Mouse (Mus musculus): ENCODE data around the gene Large1.
"Not testable (repeated sequence)": the region's sequence is repeated elsewhere in the genome, so short reads cannot be mapped to it uniquely, and the experiment has no call there.

The Large1 gene

DNA sequence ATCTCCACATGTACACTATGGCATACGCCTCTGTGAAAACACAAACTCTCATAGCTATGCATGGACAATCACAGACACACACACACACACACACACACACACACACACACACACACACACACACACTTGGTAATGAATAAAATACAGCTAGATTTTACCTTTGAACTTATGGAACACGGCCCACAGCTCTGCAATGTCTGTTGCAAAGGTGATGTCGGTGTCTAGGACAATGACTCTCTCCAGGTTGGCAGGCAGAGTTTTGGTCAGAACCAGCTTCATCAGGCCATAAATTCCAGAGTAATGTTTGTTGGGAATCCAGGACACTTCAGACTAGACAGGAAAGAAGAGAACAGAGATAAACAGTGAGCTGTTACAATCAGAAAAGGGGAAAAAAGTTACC lies 305.2 kb downstream of the Large1 start:
- in situ Hi-C loops (cut with MboI; ENCODE audit: low sequenced_read_pairs): no loop called here

DNA sequence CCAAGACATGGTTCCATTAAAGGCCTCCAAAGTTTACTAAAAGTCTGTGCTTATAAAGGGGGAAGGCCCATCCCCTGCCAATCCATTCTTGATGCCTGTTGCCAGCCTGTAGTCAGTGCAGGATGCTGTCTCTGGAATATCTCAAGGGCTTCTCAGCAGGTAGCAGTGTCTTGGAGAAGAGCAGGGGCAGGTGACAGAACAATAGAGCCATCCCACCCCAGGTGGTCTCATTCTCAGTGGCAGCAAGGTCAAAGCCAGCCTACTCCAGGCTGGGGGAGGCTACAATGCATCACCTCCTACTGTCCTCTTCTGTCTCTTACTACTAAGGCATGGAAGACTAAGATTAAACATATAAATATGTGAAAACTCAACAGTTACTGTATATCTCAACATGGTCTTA lies 323.6 kb downstream of the Large1 start:
- in situ Hi-C loops (cut with MboI; ENCODE audit: low sequenced_read_pairs): no loop called here

GRCm38 (mm10) chr8:73018241-73018640 lies 335.1 kb downstream of the Large1 start:
- in situ Hi-C loops (cut with MboI; ENCODE audit: low sequenced_read_pairs): no loop called here

DNA sequence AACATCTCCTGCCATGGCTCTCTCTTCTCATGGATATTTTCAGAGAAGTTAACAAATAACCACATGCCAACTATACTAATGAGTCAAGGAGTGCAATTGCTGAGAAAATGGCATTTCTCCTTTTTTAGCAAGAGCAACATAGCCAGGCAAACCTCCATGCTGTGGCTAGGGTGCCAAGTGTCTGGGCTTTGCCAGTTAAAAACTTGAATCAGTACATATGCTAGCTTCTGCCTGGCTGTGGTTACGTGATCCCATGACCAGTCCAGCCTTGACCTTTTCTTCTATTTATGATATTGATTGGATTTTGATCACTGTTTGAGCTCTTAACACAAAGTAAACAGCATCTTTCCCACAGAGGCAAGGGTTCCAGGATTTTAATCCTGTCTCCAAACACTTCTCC lies 335.7 kb downstream of the Large1 start:
- in situ Hi-C loops (cut with MboI; ENCODE audit: low sequenced_read_pairs): no loop called here

- in situ Hi-C loops (cut with MboI; ENCODE audit: low sequenced_read_pairs): no loop called here
These were observed 337.0 kb downstream of the Large1 start for GRCm38 (mm10) chr8:73016303-73016702.

- in situ Hi-C loops (cut with MboI; ENCODE audit: low sequenced_read_pairs): no loop called here
These were observed 345.9 kb downstream of the Large1 start for GRCm38 (mm10) chr8:73007489-73007888.

GRCm38 (mm10) chr8:73003858-73004257 lies 349.5 kb downstream of the Large1 start:
- in situ Hi-C loops (cut with MboI; ENCODE audit: low sequenced_read_pairs): no loop called here

- in situ Hi-C loops (cut with MboI; ENCODE audit: low sequenced_read_pairs): no loop called here
These were observed 359.5 kb downstream of the Large1 start for GRCm38 (mm10) chr8:72993831-72994230.

DNA sequence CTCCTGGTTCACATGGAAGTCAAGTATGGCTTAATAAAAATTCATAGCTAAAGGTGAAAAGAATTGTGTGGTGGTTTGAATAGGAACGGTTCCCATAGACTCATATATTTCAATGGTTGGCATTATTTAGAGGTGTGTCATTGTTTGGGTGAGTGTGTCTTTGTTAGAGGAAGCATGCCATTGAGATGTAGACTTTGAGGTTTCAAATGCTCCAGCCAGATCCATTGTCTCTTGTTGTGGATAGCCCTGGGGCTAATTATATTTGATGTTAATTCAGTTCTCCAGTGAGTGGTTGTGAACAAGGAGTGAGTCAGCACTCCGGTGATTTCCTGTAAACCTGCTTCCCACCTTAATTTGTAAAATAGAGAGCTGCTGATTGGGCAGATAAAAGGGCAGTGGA lies 362.9 kb downstream of the Large1 start:
- in situ Hi-C loops (cut with MboI; ENCODE audit: low sequenced_read_pairs): no loop called here

DNA sequence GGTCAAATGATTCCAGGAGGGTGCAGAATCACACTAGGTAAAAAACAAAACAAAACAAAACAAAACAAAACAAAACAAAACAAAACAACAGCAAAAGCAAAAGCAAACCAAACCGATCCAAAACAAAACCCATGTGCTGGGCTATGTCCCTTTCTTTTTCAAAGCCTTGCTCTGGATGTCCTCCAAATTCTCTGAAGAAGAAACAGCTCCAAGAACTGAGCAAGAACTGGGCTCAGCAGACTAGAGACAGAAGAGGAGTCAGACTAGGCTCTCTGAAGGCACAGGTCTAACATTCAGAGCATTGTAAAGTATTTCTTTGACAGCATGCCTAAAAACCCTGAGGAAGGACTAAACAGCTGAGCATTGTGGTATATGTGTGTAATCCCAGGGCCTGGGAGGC lies 370.5 kb downstream of the Large1 start:
- in situ Hi-C loops (cut with MboI; ENCODE audit: low sequenced_read_pairs): no loop called here

DNA sequence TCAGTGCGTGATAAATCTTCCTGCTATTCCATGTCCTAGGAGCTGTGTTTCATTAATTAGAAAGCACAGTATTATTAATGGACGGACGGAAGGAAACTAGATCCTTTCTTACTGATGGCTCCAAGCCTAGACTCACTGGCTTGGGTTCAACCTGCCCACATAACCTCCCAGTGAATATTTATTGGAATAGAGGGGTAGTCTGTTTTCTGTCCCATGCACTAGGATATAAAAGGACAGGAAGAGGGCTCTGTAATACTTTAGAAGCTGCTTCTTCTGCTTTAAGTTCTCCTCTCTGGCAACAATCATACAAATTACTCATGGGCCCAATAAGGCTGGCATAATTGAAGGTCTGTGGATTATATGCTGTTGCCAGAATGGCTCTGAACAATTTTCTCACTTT lies 398.3 kb downstream of the Large1 start:
- in situ Hi-C loops (cut with MboI; ENCODE audit: low sequenced_read_pairs): no loop called here

GRCm38 (mm10) chr8:72941393-72941792 lies 411.9 kb downstream of the Large1 start:
- in situ Hi-C loops (cut with MboI; ENCODE audit: low sequenced_read_pairs): not testable (repeated sequence)

DNA sequence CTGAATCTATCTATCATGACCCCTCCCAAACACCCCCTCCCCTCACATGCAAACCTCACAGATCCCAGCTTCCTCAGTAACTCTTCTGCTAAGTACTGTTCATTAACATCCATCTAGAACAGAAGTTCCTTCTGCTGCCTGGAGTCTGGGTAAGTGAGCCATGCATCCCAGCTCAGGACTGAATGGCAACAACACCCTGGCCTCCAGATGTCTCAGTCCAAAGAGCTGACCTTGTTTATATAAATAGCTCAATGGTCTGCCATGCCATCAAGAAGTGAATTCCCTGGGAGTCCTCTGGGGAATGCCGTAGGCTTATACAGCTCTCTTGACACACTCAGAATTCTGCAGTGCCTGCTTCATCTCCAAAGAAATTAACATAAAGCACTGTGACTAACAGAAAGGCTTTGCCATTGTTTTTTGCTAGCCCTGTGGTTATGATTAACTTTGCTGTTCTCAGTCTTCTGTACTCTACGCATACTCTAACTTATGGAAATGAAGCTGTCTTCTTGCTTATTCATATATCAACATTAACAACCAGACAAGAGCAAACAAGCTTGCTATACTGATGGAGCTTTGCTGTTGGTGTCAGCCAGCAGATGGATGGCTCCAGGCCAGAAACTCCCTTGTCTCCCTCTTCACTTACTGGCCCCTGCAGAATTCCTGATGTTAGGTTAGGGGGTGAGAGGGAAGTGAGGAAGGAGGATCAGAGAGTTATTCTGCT lies 434.0 kb downstream of the Large1 start:
- in situ Hi-C loops (cut with MboI; ENCODE audit: low sequenced_read_pairs): no loop called here

DNA sequence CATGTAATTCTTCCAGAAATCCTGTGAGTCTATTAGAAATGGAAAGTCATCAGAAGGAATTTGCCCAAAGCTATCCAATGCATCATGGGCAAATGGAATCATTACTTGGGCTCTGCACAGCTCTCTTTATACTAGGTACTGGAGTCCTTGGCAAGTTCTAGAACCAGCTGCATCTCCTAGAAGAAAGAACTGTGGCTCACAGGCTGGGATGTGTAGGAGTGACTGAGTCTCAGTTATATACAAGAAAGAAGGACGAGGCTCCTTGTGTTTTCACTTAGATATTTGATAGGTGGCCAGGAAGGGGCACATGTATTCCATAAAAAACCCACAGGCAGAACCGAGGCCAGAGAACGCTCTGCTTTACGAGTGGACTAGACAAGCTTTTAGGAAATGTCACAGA lies 447.8 kb downstream of the Large1 start:
- in situ Hi-C loops (cut with MboI; ENCODE audit: low sequenced_read_pairs): no loop called here

DNA sequence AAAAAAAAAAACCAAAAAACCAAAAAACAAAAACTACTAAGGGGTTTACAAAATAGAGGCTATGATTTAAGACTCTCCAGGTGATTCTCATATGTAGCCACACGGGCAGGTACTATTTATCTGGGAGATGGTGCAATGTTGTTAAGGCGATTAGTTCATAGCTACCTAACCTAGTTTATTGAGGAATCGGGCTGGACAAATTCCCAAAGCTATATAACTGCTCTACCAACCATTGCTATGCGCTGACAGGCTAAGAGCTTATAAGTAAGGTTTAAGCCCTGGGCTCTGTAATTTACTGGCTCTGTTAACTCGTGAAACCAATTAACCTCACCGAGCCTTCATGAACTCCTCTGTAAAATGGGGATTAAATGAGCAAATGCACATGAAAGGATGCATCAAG lies 451.7 kb downstream of the Large1 start:
- in situ Hi-C loops (cut with MboI; ENCODE audit: low sequenced_read_pairs): no loop called here

DNA sequence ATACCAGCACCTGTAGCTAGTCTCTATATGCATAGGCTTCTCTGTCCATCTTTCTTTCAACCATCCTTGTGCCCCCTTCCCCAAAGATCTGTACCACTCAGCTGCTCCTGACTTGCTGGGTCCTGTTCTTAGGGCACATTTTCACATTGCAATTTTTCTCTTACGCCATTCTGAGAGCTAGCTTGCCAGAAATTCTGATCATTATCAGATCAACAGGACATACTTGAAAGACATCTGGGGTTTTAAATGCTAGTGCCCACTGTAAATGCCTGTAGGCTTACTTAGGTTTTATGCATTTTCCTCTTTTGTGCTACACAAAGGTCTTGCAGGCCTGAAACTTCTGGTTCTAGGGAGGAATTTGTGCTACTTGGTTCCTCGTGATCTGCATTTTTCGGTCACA lies 454.0 kb downstream of the Large1 start:
- in situ Hi-C loops (cut with MboI; ENCODE audit: low sequenced_read_pairs): no loop called here

- in situ Hi-C loops (cut with MboI; ENCODE audit: low sequenced_read_pairs): no loop called here
These were observed 470.3 kb downstream of the Large1 start for GRCm38 (mm10) chr8:72883033-72883432.

DNA sequence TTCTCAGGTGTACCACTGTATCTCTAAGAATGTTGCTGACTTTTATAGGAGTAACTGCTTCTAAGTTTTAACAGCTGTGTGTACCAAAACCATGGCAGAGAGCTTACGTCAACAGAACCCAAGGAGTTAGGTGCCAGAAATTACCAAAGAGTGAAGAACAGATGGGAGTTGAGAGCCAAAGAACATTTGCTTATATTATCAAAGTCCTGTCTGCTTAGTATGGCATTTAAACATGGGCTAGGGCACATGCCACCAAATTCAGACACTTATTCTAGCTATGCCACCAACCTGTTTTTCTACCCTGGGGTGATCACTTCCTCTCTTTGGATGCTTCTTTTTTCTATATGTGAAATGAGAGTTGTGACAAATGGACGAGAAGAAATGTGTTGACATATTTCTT lies 479.9 kb downstream of the Large1 start:
- in situ Hi-C loops (cut with MboI; ENCODE audit: low sequenced_read_pairs): no loop called here

DNA sequence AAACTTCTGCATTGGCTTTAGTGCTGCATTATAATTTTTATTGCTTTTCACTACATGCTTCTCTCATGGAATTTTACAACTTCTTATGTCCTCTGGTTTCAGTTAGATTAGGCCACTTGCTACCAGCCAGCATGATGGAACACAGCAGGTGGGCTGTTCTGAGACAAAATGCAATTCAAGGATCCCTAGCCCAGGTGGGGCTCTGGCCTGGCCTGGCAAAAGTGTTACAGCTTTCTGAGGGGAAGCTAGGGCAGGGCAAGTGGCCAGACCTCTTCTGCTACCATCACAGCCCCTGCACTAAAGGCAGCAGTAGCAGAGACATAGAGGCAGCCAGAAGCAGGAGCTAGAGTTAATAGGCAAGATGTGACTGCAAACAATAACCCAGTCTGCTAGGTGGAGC lies 506.5 kb downstream of the Large1 start:
- in situ Hi-C loops (cut with MboI; ENCODE audit: low sequenced_read_pairs): no loop called here

- in situ Hi-C loops (cut with MboI; ENCODE audit: low sequenced_read_pairs): no loop called here
These were observed 517.5 kb downstream of the Large1 start for GRCm38 (mm10) chr8:72835863-72836262.

DNA sequence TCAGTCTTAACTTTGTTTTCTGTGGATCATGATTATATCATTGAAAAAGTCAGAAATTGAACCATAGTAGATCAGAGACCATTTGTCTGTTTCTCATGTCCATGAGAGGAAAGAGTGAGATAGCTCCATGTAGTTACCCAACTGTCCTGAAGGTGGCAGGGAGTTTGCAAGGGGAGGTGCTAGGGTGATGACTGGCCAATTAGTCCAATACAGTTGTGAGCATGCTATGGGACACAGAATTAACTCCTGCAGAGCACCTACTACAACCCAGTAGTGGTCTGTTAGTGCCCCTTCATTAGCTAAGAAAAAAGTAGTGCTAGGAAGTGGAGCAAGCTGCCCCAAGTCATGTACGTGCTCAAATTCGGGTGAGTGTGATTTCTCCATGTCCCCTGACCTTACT lies 520.2 kb downstream of the Large1 start:
- in situ Hi-C loops (cut with MboI; ENCODE audit: low sequenced_read_pairs): no loop called here

DNA sequence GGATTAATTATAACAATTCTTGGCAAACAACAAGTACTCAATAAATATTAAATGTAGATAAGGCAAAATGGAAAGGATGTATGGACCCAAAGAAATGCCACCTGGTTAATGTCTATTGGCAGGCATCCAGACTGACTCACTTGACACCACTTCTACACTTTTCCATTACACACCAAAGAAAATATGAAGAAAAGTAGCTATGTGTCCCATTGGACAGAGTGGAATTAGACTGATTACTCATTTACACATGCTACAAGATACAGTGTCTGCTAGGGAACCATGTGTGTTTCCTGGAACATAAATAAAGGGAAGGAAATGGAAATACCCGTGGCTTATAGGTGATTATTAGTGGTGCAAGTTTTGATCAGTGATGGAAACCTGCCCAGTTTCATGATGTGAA lies 521.0 kb downstream of the Large1 start:
- in situ Hi-C loops (cut with MboI; ENCODE audit: low sequenced_read_pairs): no loop called here

GRCm38 (mm10) chr8:72817655-72818349 lies 535.5 kb downstream of the Large1 start:
- in situ Hi-C loops (cut with MboI; ENCODE audit: low sequenced_read_pairs): no loop called here
